Mouse (Mus musculus) fibroblast of lung, adult 2 months (primary cell): ENCODE results near the gene Tnp2.

ENCODE experiments used
- DNase-seq: peaks from one replicate; pipeline ENCODE4 v3.0.0-alpha.2; 2011; ENCODE audit warnings: low read depth

Tnp2 gene

DNA sequence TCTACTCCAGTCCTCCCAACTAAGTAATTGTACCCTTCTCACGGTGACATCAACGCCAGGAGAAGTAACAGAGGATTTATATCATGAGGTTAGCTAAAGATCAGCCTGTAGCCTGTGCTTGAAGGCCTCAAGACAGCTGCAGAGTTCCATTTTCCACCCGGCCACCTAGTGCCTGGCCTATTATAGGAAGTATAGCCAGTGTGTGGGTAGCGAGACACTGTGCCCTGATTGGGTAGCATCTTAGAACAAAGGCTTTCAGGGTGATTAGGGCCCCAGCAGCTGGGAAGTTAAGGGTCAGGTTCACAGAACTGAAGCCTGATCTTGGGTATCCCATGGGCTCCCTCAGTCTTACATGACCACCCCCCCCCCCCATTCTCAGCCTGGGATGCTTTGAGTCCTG is 406 bp upstream of the Tnp2 start:
- DNase-seq: no peak

DNA sequence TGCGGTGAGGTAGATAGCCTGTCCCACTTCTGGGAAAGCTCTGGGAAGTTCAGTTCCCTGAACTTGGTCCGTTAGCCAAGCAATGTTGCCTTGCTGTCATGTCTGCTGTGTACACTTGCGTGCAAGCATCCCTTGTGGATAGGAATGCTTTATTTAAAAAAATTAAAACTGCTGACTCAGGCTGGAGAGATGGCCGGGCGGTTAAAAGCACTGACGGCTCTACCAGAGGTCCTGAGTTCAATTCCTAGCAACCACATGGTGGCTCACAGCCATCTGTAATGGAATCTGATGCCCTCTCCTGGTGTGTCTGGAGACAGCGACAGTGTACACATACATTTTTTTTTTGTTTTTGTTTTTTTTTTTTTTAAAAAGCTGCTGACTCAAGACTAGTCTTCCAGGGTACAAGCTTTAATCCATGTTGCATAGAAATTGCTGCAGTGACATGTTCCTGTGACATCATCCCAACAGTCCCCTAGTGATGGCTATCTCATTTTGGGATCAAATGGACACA is 857 bp downstream of the Tnp2 start:
- no peak for DNase-seq

DNA sequence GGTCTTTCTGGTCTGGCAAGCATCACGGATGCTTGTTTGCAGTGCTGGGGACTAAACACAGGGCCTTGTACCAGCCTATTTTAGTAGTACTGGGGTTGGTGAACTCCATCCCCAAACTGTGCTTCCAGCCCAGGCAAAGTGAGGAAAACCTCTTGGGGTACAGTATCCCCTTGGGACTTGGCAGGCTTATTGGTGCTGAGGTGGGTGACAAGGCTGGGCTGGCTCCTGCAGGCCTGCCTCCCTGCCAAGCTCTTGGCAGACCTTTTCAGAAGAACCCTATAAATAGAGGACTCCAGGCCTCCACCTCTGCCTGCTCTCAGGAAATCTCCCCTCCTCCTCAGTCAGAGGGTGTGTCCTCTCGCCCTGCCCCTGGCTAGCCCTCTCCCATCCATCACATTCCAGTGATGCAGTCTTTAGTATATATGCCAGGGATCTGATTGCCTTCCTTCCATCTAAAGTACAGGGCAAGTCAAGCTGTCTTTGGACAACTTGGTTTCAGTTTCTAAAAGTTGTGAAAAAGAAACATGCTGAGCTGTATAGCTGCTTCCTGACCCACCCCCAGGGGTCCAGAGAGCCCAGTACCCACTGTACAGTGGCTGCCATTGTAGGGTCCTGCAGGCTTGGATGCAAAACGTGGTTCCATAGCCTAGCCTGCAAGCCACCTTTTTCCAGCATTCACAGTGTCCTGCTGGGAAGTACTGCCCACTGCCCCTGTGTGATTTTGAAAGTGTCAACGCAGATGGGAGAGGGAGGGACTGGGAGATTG is 1.5 kb downstream of the Tnp2 start:
- no peak for DNase-seq

DNA sequence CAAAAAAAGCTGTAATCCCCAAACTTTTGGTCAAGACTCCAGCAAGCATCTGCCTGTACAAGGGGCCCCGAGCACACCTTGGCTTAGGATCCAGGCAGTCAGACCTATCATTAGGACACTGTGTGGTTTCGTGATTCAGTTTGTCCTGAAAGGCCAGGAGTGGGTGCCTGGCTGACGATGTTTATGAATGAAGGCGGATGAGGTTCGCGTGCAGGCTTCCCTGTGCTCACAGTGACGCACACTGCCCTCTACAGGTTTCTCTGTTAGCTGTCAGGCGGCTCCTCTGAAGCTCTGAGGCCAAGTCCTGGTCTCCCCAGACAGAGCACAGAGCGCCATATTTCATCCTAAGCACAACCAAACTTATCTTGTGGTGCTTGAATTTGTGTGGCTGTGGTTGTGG is 2.2 kb downstream of the Tnp2 start:
- DNase-seq: peak; percentile 78

DNA sequence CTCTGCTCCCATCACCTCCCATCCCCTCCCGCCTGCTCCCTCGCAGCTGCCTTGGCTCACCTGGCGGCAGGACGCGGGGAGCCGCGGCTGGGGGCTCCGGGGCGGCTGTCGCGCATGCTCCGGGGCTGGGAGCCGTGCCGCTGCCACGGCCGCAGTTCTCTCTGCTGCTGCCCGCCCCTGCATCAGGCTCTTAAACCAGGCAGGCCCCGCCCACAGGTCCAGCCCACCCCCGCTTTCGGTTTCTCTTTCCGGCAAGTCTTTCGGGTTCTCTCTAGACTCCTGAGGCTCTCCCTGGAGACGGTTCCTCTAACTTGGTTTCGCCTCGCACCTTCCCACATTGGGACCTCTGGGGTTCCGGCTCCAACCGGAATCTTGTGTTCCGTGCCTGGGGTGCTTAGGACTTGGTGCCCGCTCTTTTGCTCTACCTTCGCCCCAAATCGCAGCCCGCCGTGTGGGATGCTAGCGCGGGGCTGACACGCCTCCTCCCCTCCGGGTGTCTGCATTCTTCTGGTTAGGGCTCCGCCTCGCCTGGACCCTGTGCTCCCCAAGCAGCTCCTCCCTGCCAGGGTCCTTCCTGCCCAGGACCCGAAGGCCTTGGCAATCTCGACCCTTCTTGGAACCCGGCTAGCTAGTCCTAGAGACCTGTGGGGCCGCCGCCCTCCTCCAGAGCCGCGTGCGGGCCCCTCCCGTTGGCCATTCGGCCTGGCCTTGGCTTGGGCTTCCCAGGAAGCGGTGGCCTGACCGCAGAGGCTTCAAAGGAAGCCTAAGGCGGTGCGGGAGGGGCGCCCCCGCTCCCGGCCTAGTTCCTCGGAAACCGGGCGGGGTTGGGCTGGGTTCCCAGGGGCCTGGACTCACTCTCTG is 2.9 kb downstream of the Tnp2 start, which contains the start of gene Socs1:
Gene Socs1 (minus strand): TSS at position 166 of the 861 bp plus-strand sequence.
- DNase-seq: peak; percentile 85

DNA sequence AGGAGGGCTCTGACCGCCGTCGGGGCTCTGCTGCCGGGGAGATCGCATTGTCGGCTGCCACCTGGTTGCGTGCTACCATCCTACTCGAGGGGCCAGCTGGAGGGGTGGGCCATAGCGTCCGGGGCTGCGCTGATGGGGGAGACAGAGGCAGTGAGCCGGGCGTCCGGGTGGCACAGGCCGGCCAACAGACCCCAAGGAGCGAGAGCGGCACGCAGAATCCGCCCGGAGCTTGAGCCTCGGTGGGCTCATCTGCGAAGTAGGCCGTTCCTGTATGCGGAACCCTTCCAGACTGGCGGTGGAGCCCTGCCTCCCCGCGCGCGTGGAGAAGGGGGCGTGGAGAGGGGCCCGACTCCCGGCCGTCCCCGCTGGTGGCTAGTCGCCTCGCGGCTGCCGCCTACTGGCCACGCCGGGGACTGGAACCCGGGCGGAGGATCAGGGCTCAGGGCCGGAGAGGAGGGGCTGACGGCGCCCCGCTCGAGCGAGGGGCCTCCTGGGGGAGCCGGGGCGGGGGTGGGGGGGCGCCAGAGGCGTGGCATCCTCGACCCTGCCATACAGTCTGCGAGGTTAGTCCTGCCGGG is 3.6 kb downstream of the Tnp2 start:
- peak; percentile 70 for DNase-seq

DNA sequence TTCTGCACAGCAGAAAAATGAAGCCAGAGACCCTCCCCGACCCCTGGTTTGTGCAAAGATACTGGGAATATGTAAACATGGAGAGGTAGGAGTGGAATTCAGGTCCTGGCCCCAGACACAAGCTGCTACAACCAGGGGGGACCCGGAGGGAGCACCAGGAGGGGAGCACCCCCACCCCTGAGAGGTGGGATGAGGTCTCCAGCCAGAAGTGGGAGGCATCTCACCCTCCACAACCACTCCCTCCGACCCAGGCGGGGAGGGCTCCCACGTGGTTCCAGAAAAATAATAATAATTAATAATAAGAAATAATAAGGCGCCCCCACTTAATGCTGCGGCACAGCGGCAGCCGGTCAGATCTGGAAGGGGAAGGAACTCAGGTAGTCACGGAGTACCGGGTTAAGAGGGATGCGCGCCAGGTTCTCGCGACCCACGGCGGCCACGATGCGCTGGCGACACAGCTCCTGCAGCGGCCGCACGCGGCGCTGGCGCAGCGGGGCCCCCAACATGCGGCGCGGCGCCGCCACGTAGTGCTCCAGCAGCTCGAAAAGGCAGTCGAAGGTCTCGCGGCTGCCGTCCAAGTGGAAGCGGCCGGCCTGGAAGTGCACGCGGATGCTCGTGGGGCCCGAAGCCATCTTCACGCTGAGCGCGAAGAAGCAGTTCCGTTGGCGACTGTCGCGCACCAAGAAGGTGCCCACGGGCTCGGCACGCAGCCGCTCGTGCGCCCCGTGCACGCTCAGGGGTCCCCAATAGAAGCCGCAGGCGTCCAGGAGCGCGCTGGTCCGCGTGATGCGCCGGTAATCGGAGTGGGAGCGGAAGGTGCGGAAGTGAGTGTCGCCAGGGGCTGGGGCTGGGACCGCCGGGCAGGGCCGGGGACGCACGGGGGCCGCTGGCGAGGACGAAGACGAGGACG is 4.3 kb downstream of the Tnp2 start:
- no peak for DNase-seq

DNA sequence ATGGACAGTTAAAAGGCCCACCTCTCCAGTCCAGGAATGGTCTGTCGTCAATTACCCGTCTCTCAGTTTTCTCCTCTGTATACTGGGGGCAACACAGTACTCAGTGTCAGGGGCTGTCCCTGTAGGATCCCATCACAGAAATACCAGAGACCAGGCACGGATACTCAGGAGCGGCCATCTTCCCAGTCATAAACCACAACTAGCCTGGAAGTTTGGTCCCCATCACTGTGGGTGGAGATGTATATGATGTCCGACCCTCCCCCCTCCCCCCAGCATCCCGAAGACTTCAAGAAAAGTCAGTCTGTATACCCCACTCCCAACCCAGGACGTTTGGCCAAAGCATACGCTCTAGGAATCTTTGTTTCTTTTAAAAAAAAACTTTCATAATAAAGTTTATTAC is 5.0 kb downstream of the Tnp2 start:
- DNase-seq: no peak

DNA sequence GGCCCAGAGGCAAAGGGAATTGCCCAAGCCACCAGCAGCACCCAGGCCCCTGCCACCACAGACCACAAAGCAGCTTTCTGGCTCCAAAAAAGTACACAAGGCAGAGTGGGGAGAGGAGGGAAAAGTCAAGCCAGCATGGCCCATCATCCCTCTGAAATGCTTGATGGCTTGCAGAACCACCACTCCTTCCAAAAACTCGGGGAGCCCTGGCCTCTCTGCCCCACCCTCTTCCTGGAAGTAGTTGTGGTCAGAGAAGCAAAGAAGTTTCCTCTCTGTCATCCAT is 5.4 kb downstream of the Tnp2 start:
- no peak for DNase-seq

DNA sequence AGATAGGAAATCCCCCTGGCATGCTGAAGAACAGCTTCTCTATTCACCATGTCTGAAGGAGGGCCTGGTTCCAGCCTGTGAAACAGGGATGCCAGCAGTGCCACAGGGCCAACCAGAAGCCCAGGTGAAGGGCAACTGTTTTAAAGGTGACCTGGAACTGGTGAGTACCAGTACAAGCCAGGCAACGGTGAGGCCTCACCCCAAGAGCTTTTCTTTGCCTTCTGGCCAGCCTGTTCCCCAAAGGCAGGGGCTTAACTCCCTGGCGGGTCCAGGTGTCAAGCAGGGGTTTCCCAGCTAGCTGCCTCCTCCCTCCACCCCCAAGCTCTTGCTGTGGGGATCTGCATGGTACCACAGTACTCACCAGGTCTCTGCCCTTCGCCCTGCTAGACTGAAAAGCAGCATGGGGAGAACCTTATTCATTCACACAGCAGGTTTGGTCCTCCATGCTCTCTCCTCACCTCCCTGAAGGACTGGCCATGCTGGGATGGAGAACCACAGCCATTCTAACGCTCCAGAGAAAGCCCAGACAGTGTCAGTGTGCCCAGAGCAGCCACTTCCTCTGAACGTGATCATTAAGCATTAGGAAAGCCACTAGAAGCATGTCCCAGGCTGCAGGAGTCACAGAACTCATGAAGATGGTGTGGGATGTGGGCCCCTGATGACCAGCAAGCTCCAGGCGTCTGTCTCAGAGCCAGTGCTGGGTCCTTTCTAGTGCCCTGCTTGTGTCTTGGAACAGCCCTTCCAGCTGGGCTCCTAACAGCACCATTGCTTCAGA is 5.9 kb downstream of the Tnp2 start:
- DNase-seq: no peak

DNA sequence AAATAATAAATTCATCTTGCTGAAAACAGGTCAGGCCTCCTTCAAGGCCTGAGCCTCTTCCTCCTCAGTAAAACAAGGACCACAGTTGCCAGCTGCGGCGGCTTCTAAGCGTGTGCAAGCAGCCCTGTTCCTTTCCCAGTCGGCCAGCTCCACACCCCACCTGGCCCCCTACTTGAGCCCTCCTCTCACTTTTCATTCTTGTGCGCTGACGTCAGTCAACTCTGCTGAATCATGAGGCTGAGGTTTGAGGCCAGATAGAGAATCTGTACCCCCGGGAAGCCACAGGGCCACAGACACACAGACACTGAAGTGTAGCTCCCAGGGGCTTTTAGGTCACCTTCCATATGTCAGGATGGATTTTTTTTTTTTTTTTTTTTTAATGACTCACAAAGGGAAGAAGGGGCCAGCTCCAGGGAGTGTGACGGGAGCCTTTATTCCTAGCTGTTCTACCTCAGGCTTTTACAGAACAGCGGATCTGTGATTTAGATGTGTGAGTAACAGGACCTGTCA is 6.5 kb downstream of the Tnp2 start:
- peak; percentile 33 for DNase-seq

DNA sequence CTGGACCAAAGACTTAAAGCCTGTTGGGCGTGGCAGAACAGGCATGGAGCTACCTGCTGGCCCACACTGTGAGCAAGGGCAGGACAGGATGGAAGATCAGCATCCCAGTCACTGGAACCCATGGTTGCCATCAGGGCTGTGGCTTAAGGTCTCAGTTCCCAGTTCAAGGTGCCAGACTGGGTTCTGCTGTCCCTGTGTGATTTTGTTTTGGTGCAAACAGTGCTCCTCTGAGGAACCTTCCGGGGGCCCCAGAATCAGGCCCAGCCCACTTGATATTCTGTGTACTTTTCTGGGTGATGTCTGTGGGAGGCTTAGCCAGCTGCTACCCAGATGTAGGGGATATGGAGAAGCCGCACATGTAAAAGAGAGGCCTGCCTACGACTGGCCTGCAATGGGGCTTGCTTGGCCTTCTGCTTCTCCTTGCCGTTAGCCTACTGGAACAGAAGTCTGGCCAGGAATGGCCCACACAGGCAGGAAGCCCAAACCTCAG is 7.8 kb downstream of the Tnp2 start:
- DNase-seq: no peak

DNA sequence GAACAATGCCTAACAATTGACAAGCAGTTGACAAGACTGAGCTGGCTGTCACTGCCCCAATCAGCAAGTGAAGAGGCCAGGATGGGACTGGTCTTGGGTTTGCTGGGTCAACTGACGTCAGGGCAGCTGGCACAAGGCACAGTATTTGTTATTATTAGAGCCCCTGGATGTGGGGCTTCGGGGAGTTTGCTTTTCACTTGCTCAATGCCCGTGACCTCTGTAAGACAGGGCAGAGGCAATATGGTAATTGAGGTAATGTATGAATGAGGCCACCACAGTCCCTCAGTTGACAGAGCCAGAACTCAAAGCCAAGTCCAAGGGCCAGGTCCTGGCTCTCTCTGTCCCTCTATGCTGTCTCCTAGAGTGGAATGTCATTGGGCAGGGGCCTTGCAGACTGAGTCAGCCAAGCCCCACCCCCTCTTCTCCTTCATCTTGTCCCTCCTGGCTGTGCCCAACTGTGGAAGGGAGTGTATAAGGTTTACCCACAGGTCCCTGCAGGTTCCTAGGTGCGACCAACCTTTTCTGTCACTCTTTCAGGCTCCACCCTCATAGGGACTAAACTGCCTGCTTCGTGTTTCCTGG is 10.8 kb downstream of the Tnp2 start:
- DNase-seq: no peak

DNA sequence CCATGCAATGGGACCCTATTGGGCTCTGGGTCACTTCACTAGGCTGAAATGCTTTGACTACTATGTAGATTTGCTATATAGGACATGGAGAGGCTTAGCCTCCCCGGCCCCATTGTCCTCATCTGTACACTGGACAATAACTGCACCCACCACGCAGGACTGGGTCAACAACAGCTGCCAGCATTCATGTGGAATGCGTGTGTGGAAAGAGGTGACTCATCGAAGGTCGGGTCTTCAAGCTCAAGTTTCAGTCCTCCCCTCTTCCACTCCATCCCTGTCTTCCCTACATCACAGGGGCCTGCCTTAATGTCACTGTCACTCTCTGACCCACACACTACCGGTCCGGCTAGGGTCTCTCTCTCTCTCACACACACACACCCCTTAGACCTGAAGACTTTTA is 12.1 kb downstream of the Tnp2 start:
- DNase-seq: no peak

DNA sequence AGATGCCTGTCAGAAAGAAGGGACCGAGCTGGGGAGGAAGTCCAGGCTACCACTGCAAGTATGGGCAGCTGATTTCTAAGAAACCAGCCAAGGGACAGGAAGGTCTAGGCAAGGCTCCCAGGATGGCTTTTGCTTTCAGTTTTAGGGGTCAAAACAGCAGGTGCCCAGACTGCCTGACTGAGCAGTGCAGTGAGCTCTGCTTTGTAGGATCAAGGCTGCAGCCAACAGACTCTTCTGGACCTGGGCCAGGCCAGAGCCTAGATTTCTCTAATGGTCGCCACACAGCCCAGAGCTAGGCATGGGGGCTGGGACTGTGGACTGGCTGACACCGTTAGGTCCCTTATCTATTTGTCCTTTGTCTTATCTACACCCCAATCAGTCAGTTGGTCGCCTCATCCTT is 13.7 kb downstream of the Tnp2 start:
- no peak for DNase-seq

DNA sequence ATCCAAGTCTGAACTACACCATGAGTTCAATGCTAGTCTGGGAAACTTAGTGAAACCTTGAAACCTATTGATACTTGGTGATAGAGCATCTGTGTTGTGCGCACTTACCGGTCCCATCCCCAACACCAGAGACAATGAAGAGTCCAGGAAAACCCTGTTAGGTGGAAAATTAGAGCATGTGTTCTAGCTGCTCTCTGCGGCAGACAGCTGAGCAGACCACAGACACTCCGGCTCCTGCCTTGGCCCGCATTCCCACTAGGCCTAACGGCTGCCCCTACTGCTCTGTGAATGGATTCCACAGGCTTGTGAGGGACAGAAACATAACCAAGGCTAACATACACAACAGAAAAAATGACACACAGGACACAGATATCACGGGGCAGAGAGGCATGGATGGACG is 14.9 kb downstream of the Tnp2 start:
- no peak for DNase-seq

DNA sequence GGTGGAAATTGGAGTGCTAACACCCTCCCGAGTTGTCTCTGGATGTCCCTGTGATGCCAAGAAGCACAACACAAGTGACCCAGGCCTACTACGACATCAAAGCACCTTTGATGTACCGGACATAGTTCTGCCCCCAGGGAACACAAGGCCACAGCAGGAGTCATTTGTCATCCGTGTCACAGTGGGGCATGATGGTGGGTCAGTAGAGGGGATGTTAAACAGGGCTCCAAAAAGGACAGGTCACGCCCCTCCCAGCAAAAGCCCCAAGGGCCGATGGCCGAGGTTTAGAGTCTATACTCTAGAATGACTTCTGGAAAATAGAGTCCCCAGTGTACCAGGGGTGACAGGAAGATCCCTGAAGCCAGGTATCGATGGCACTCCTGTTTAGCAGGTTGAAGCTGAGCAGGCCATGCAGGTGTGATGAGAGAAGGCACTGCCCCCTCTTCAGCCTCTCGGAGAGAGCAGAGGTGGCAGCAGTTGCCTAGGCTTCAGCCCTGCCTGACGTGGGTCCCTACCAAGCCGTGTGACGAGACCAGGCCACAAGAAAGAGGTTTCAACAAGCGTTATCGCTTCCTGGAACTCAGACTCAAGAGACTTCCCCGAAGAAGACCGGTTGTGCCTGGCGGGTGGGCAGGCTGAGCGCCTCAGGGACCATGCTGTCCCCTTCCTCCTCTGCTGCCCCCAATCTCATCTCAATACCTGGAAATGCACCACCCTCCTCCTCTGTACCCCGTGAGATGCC is 16.5 kb downstream of the Tnp2 start:
- DNase-seq: no peak

DNA sequence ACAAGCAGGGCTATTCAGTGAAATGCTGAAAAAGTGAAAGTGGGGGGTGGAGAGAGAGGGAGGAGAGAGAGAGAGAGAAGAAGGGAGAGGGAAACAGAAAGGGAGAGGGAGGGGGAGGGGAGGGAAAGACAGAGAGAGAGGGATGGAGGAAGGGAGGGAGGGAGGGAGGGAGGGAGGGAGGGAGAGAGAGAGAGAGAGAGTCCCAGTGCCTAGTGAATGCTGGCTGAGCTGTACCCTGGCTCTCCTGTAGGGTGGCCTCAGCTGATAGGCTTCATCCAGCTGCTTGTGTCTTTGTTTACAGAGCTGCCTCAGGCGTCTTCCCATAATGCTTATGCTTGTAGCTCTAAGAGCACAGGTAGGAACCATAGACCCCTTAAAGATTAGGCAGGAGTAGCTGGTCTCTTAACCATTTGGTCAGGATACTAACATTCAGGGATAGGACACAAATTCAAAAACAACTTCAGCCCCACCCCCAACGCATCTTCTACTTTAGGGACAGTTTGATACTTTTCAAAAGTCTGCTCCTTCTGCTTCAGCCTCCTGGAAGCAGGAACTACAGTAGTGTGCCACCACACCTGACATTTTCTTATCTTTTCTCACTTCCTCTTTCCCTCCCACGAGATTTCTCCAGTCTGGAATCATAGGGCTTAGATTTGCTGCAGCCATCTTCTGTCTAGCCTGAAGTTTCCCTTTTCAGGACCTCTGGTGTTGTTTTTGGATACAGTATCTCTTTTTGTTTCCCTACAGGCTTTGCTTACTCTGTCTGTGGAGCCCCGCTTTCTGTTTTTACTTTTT is 17.7 kb downstream of the Tnp2 start:
- no peak for DNase-seq

DNA sequence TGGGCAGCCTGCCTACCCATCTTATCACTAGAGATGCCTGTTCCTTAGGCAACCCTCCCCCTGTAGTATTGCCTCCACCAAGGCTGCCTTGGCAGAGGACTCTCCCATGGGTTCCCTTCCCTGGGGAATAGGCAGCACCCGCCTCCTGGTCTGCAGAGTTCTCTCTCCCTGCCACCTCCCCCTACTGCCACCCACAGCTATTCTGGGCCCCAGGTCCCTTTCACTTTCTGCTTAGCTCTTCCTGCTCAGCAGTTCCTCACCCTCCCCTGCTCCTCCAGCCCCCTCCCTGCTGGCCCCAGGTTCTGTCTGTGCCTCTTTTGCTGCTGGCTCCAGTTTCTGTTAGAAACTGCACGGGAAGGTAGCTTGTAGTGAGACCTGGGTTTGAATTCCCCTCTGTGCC is 18.8 kb downstream of the Tnp2 start:
- DNase-seq: no peak
